In genomic region chr3:75308228-75308627, GRCm38 (mm10) we compare ENCODE assay signal across 30 mouse cellular contexts. TPM values are rescaled to one million over a fixed set of nuclear protein-coding genes. Genes with fewer than 3 reads are reported as not detected.
"Had no signal": no experiment of that assay in that cellular context is flagged by ENCODE, and none has a peak within 500 bp of the region (broad histone marks: within the 10 kb centered on the region; RNA-seq: fewer than 3 reads in every experiment).

No protein-coding gene starts in this region.

- H3K4me2 ChIP-seq: kidney, embryonic 15.5 days; limb, embryonic 12.5 days; limb, embryonic 15.5 days; midbrain, embryonic 13.5 days; neural tube, embryonic 13.5 days; stomach, embryonic 15.5 days had no signal

- H3K4me1 ChIP-seq: kidney, embryonic 15.5 days; limb, embryonic 12.5 days; limb, embryonic 15.5 days; midbrain, embryonic 10.5 days; midbrain, embryonic 13.5 days; neural tube, embryonic 13.5 days; stomach, embryonic 15.5 days had no signal

- H3K27ac ChIP-seq: kidney, embryonic 15.5 days; limb, embryonic 12.5 days; limb, embryonic 15.5 days; midbrain, embryonic 10.5 days; midbrain, embryonic 13.5 days; neural tube, embryonic 13.5 days; stomach, embryonic 15.5 days had no signal

- H3K9me3 ChIP-seq: kidney, embryonic 15.5 days; limb, embryonic 12.5 days; limb, embryonic 15.5 days; midbrain, embryonic 10.5 days; midbrain, embryonic 13.5 days; neural tube, embryonic 13.5 days; stomach, embryonic 15.5 days had no signal

- H3K36me3 ChIP-seq: kidney, embryonic 15.5 days; limb, embryonic 12.5 days; limb, embryonic 15.5 days; midbrain, embryonic 10.5 days; midbrain, embryonic 13.5 days; neural tube, embryonic 13.5 days; stomach, embryonic 15.5 days had no signal

- DNase-seq: kidney, adult 2 months; kidney, postnatal 10 days; kidney, postnatal 36 days; left cerebral cortex, postnatal 4 days; lung, adult 2 months; lung, postnatal 14 days; lung, postnatal 4 days; retina, postnatal 1 day; right cerebral cortex, postnatal 25 days; spleen, adult 18-20 months; thymus, adult 18-20 months; thymus, postnatal 36 days had no signal

- ATAC-seq: midbrain, embryonic 13.5 days; midbrain, embryonic 16.5 days had no signal

- H3K27me3 ChIP-seq: kidney, embryonic 15.5 days; limb, embryonic 12.5 days; limb, embryonic 15.5 days; midbrain, embryonic 13.5 days; neural tube, embryonic 13.5 days; stomach, embryonic 15.5 days had no signal

- H3K9ac ChIP-seq: kidney, embryonic 15.5 days; limb, embryonic 12.5 days; limb, embryonic 15.5 days; midbrain, embryonic 13.5 days; neural tube, embryonic 13.5 days; stomach, embryonic 15.5 days had no signal

- H3K4me3 ChIP-seq: kidney, embryonic 15.5 days; limb, embryonic 12.5 days; limb, embryonic 15.5 days; midbrain, embryonic 10.5 days; midbrain, embryonic 13.5 days; myocyte; neural tube, embryonic 13.5 days; stomach, embryonic 15.5 days had no signal

RNA-seq across cellular contexts. Expression of gene Serpini2, which starts 38.4 kb away (rescaled TPM):
- total RNA-seq: layer of hippocampus, adult 8-10 months; layer of hippocampus, postnatal 14 days; left cerebral cortex, adult 8-10 months; left cerebral cortex, postnatal 14 days; left cerebral cortex, postnatal 4 days; megakaryocyte, adult 5-6 weeks; monocyte, adult 5-6 weeks; neutrophil, adult 5-6 weeks had no signal
- polyA plus RNA-seq: kidney, adult 2 months; kidney, embryonic 15.5 days; limb, embryonic 12.5 days; limb, embryonic 15.5 days; lung, adult 2 months; lung, embryonic 16.5 days; midbrain, embryonic 10.5 days; midbrain, embryonic 13.5 days; midbrain, embryonic 16.5 days; myocyte; neural tube, embryonic 13.5 days; urinary bladder, adult 2 months had no signal
